Mouse (Mus musculus) ES-E14 (cell line): ENCODE data around the gene Syt13.

Experiments used
- CHD2 ChIP-seq: IDR thresholded peaks from 2 replicates; pipeline ENCODE4 v1.6.1; 2014; ENCODE audit warnings: mild to moderate bottlenecking, low read depth, low read length, inconsistent platforms
- MAFK ChIP-seq: IDR thresholded peaks from 2 replicates; pipeline ENCODE4 v1.6.1; 2014; ENCODE audit warnings: mild to moderate bottlenecking, low read depth, low read length, inconsistent platforms; ENCODE audit not compliant: insufficient read depth
- ZC3H11A ChIP-seq: IDR thresholded peaks from 2 replicates; pipeline ENCODE4 v1.6.1; 2012; ENCODE audit warnings: low read depth, mild to moderate bottlenecking, inconsistent platforms, low read length, borderline replicate concordance

DNA sequence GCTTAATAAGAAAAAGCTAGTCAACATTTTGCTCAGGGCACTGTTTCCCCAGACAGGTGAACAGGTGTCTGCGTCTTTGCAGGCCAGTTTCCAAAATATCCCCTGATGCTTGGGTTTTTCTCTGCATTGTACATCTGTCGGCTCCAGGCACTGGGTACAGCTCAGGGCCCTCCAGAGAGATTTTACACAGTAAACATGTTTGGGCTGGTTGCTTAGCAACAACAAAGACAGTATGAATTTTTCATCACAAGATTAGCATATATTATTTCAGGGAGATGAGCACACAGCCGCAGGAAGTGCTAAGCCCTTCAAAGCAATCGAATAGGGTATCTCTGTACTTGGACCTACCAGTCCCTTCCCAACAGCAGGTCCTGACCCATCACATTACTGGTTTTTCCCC, 5.8 kb downstream of the Syt13 start:
- TF ChIP-seq ZC3H11A (no peak), CHD2 (no peak), MAFK (no peak)
